Mouse (Mus musculus) spleen, adult 2 months (tissue): ENCODE measurements around the gene Cabp2. TPM values are rescaled to one million over a fixed set of nuclear protein-coding genes. Genes with fewer than 3 reads are reported as not detected.
"Not testable (repeated sequence)": the region's sequence is repeated elsewhere in the genome, so short reads cannot be mapped to it uniquely, and the experiment has no call there.

Source experiments
- DNase-seq, 2 experiments: peaks; one replicate each; pipeline versions ENCODE4 v3.0.0 to v3.0.0-alpha.2; 2012 to 2021; ENCODE audit warnings: low spot score in 2 of 2, low read depth in 1 of 2
- H3K27ac ChIP-seq: fragments of 200-500 bp; 2 replicates; pipeline ENCODE4 v1.5.1; 2012; ENCODE audit warnings: low read length, inconsistent platforms; ENCODE audit not compliant: insufficient read depth
- H3K27me3 ChIP-seq: fragments of 200-500 bp; 2 replicates; pipeline ENCODE4 v1.6.1; 2012; ENCODE audit warnings: mild to moderate bottlenecking, moderate library complexity, low read length, inconsistent platforms; ENCODE audit not compliant: control insufficient read depth, insufficient read depth
- H3K36me3 ChIP-seq: fragments of 200-500 bp; 2 replicates; pipeline ENCODE4 v1.6.1; 2012; ENCODE audit warnings: mild to moderate bottlenecking, low read length, inconsistent platforms; ENCODE audit not compliant: control insufficient read depth, insufficient read depth
- H3K4me1 ChIP-seq: fragments of 200-500 bp; 2 replicates; pipeline ENCODE4 v1.6.1; 2011; ENCODE audit warnings: inconsistent platforms; ENCODE audit not compliant: control insufficient read depth, insufficient read depth, insufficient read length
- H3K4me3 ChIP-seq: fragments of 200-500 bp; 2 replicates; pipeline ENCODE4 v1.5.1; 2011; ENCODE audit warnings: mild to moderate bottlenecking, inconsistent platforms; ENCODE audit not compliant: insufficient read depth, insufficient read length; ENCODE audit errors: extremely low read depth
- CTCF ChIP-seq: fragments of 200-500 bp; IDR thresholded peaks from 2 replicates; pipeline ENCODE4 v1.5.1; 2011; ENCODE audit warnings: mild to moderate bottlenecking, inconsistent platforms; ENCODE audit not compliant: insufficient read depth, insufficient read length, insufficient replicate concordance; ENCODE audit errors: extremely low read depth
- POLR2A ChIP-seq: fragments of 200-500 bp; IDR thresholded peaks from 2 replicates; pipeline ENCODE4 v1.6.1; 2011; ENCODE audit warnings: low read depth, low read length, inconsistent platforms
- WGBS: fragments of 180-500 bp; shearing (Covaris S2); methylation state at CpG from one replicate; pipeline ENCODE4 v1.1.7; 2018; 5-methylcytosine and 5-hydroxymethylcytosine counted together
- polyA plus RNA-seq: library from polyadenylated mRNA; depleted of rRNA; stranded (reverse); fragments of >200 nt; gene quantifications from 2 replicates; pipeline ENCODE4 v1.2.3, GENCODE M21; 2012; rRNA removed

Gene Cabp2
- polyA plus RNA-seq, 1 experiment, result 7.0 TPM

DNA sequence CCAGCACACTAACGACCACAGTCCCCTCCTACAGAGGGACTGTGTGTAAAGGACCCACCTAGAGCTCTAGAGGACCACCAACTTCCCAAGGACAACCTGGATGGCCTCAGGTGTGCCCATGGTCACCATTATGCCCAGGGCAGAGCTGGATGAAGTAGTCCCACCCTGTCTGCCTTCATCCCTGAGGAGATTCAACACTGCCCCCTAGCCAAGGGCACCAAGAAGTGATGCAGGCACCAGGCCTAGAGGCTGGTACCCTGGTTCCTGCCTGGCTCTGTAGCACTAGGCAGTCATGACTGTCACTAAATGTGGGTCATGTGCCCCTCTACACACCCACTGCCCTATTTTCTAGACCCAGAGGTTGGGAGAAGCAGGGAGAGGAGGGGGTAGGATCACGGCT, 50.4 kb downstream of the Cabp2 start:
- no peak overlapping the region for H3K27ac ChIP-seq
- DNase-seq, result peak in 1 of 2 experiments; percentile 29
- WGBS, result 93% methylated on average over 2 of the region's 2 CpGs
- H3K4me1 ChIP-seq, result peaks cover 16% of the 10 kb centered on the region; the same call in 1 of the 2 replicates
- H3K27me3 ChIP-seq, result no peaks in the 10 kb centered on the region
- peaks cover 33% of the 10 kb centered on the region for H3K36me3 ChIP-seq
- no peak overlapping the region for H3K4me3 ChIP-seq
- TF ChIP-seq CTCF (peak; percentile 25; the same call in 1 of the 2 replicates), POLR2A (no peak)

DNA sequence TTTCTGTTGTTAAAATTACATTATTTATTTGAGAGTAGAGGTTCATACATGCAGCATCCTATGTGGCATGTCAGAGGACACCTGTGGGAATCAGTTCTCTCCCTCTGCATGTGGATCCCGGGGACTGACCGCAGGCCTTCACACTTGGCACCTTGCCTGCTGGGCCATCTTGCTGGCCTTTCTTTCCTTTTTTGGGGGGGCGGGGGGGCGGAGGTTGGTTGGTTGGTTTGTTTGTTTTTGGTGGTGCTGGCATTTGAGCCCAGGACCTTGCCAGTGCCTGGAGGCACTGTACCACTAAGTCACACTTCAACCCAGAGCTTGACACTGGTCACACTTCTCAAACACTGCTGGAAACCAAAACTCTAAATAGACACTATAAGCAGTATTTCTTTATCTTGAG, 53.0 kb downstream of the Cabp2 start:
- Histone ChIP-seq H3K4me3 (no peak overlapping the region), H3K36me3 (peaks cover 23% of the 10 kb centered on the region), H3K4me1 (peaks cover 26% of the 10 kb centered on the region), H3K27me3 (no peaks in the 10 kb centered on the region), H3K27ac (peak overlapping the region; percentile 95; the same call in 1 of the 2 replicates)
- WGBS, result 94% methylated on average over 4 of the region's 4 CpGs
- DNase-seq, result no peak
- TF ChIP-seq CTCF (no peak), POLR2A (no peak)

DNA sequence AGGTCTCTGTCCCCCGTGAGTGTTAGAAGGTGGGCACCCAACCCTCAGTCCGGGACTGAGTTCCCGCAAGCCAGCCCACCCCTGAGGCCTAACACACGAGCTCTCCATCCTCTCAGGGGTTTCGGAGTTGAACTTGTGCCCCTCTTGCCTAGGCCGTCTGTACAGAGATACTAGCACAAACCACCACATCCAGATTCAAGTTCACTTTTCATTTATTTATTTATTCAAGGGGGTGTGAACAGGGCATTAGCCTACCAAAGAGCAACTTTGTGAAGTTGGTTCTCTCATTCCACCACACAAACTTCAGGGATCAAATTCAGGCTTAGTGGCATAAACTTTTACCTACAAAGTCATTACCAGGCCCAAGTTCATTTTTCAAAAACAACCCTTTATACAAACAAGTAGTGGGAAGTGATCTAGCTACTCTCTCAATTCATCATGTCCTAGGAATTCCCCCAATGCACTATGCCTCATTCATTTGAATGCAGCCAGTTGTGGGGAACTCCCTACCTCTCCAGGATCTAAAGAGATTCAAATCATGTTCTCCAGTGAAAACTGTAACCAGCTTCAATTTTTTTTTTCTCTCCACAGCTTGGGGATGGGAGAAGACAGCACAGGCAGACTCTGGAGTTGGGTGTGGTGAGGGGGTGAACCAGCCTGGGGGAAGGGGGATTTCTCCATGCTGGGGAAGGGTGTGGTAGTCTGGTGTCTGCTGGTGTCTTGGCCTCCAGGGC, 54.0 kb downstream of the Cabp2 start:
- H3K27me3 ChIP-seq, H3K4me3 ChIP-seq, DNase-seq: not testable (repeated sequence)
- Histone ChIP-seq H3K36me3 (peaks cover 21% of the 10 kb centered on the region), H3K27ac (peak overlapping the region; percentile 95), H3K4me1 (peaks cover 26% of the 10 kb centered on the region)
- 79% methylated on average over 6 of the region's 6 CpGs for WGBS

DNA sequence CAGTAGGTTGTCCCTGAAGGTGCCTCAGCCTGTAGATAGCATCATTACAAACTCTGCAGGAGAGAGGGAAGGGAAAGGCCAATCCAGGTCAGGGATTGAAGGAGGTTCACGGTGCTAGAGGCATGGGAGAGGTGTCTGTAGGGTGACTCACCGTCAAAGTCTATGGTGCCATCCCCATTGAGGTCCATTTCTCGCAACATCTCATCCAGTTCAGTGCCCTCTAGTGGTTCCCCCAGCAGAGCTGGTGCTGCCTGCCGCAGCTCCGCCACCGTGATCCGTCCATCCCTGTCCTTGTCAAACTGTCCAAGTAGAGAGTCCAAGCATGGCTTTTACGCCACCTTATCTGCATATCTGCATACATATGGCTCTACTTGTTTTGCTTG, 54.6 kb downstream of the Cabp2 start:
- Histone ChIP-seq H3K27ac (peak overlapping the region; percentile 55), H3K36me3 (peaks cover 18% of the 10 kb centered on the region), H3K4me1 (peaks cover 26% of the 10 kb centered on the region)
- not testable (repeated sequence) for DNase-seq, H3K4me3 ChIP-seq, H3K27me3 ChIP-seq
- TF ChIP-seq CTCF, result peak; percentile 38; the same call in 1 of the 2 replicates
- 21% methylated on average over 8 of the region's 8 CpGs for whole genome bisulfite sequencing

DNA sequence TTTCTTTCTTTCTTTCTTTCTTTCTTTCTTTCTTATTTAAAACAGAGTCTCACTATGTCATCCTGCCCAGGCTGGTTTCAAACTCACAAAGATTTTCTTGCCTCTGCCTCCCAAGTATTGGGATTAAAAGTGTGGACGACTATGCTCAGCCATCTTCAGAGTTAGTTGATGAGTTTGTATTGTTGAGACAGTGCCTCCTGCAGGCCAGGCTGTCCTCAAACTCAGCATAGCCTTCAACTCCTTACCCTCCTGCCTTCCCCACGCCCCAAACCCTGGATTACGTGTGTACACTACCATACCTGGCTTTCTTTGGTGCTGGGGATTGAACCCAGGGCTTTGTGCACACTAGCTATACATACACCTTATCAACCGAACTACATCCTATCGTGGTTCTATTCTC, 55.1 kb downstream of the Cabp2 start:
- no peak for TF ChIP-seq POLR2A
- no peak for TF ChIP-seq CTCF
- H3K27ac ChIP-seq, result peak overlapping the region; percentile 19; the same call in 1 of the 2 replicates
- 86% methylated on average over 5 of the region's 5 CpGs for WGBS
- peaks cover 13% of the 10 kb centered on the region for H3K36me3 ChIP-seq
- no peak overlapping the region for H3K4me3 ChIP-seq
- DNase-seq, result no peak
- peaks cover 26% of the 10 kb centered on the region for H3K4me1 ChIP-seq
- H3K27me3 ChIP-seq, result no peaks in the 10 kb centered on the region

Other genes with a start within 250 kb of the Cabp2 start
- gene Chka, start 229.8 kb upstream of the Cabp2 start, polyA plus RNA-seq, result 21.2 and 23.0 TPM in 2 replicates
- gene Tcirg1, start 174.4 kb upstream of the Cabp2 start, polyA plus RNA-seq, result 269 and 299 TPM in 2 replicates
- 120 and 161 TPM in 2 replicates for gene Ndufs8, start 168.8 kb upstream of the Cabp2 start, polyA plus RNA-seq
- 24.6 and 26.1 TPM in 2 replicates for gene Aldh3b1, start 151.8 kb upstream of the Cabp2 start, polyA plus RNA-seq
- gene Unc93b1, start 146.4 kb upstream of the Cabp2 start, polyA plus RNA-seq, result 753 and 934 TPM in 2 replicates
- gene Aldh3b3, start 122.9 kb upstream of the Cabp2 start, polyA plus RNA-seq, result 0.07 and 0.20 TPM in 2 replicates
- gene Aldh3b2, start 109.2 kb upstream of the Cabp2 start, polyA plus RNA-seq, result 0.65 and 0.79 TPM in 2 replicates
- gene Acy3, start 95.0 kb upstream of the Cabp2 start, polyA plus RNA-seq, result 9.6 and 11.1 TPM in 2 replicates
- gene Tbx10, start 88.8 kb upstream of the Cabp2 start, polyA plus RNA-seq, result not detected in 2 replicates
- 18.5 and 22.2 TPM in 2 replicates for gene Nudt8, start 81.0 kb upstream of the Cabp2 start, polyA plus RNA-seq
- gene Gm49405, start 81.0 kb upstream of the Cabp2 start, polyA plus RNA-seq, result 2.9 and 3.1 TPM in 2 replicates
- gene Doc2g, start 78.3 kb upstream of the Cabp2 start, polyA plus RNA-seq, result 12.8 and 13.7 TPM in 2 replicates
- gene Ndufv1, start 68.8 kb upstream of the Cabp2 start, polyA plus RNA-seq, result 65.5 and 71.3 TPM in 2 replicates
- gene Gstp1, start 43.6 kb upstream of the Cabp2 start, polyA plus RNA-seq, result 179 and 335 TPM in 2 replicates
- 17.9 and 132 TPM in 2 replicates for gene Gstp2, start 35.6 kb upstream of the Cabp2 start, polyA plus RNA-seq
- gene Gstp3, start 22.0 kb upstream of the Cabp2 start, polyA plus RNA-seq, result 13.0 and 15.7 TPM in 2 replicates
- 247 and 334 TPM in 2 replicates for gene Cdk2ap2, start 15.6 kb downstream of the Cabp2 start, polyA plus RNA-seq
- gene Pitpnm1, start 18.4 kb downstream of the Cabp2 start, polyA plus RNA-seq, result 358 and 415 TPM in 2 replicates
- gene Aip, start 44.3 kb downstream of the Cabp2 start, polyA plus RNA-seq, result 85.3 and 99.6 TPM in 2 replicates
- 0.09 and 0.11 TPM in 2 replicates for gene Gpr152, start 58.2 kb downstream of the Cabp2 start, polyA plus RNA-seq
- gene Cabp4, start 62.5 kb downstream of the Cabp2 start, polyA plus RNA-seq, result 1.9 and 2.2 TPM in 2 replicates
- 386 and 394 TPM in 2 replicates for gene Coro1b, start 67.0 kb downstream of the Cabp2 start, polyA plus RNA-seq
- 631 and 1,026 TPM in 2 replicates for gene Ptprcap, start 72.0 kb downstream of the Cabp2 start, polyA plus RNA-seq
- 40.7 and 51.5 TPM in 2 replicates for gene Rps6kb2, start 81.8 kb downstream of the Cabp2 start, polyA plus RNA-seq
- gene Carns1, start 93.9 kb downstream of the Cabp2 start, polyA plus RNA-seq, result 52.0 and 64.5 TPM in 2 replicates
- 266 and 328 TPM in 2 replicates for gene Tbc1d10c, start 109.7 kb downstream of the Cabp2 start, polyA plus RNA-seq
- 464 and 481 TPM in 2 replicates for gene Ppp1ca, start 110.5 kb downstream of the Cabp2 start, polyA plus RNA-seq
- gene Rad9a, start 120.1 kb downstream of the Cabp2 start, polyA plus RNA-seq, result 53.1 and 62.9 TPM in 2 replicates
- gene Clcf1, start 132.7 kb downstream of the Cabp2 start, polyA plus RNA-seq, result 128 and 163 TPM in 2 replicates
- gene AC109138.7, start 132.8 kb downstream of the Cabp2 start, polyA plus RNA-seq, result not detected in 2 replicates
- gene Pold4, start 150.3 kb downstream of the Cabp2 start, polyA plus RNA-seq, result 233 and 309 TPM in 2 replicates
- gene Ssh3, start 187.6 kb downstream of the Cabp2 start, polyA plus RNA-seq, result 43.3 and 51.1 TPM in 2 replicates
- gene Ankrd13d, start 201.6 kb downstream of the Cabp2 start, polyA plus RNA-seq, result 16.1 and 17.7 TPM in 2 replicates
- gene Grk2, start 224.6 kb downstream of the Cabp2 start, polyA plus RNA-seq, result 301 and 394 TPM in 2 replicates